Mouse (Mus musculus): ENCODE measurements around the gene Ezr.
A peak's percentile ranks its signal among the peaks of the same experiment; 100 is the strongest.

Gene Ezr

DNA sequence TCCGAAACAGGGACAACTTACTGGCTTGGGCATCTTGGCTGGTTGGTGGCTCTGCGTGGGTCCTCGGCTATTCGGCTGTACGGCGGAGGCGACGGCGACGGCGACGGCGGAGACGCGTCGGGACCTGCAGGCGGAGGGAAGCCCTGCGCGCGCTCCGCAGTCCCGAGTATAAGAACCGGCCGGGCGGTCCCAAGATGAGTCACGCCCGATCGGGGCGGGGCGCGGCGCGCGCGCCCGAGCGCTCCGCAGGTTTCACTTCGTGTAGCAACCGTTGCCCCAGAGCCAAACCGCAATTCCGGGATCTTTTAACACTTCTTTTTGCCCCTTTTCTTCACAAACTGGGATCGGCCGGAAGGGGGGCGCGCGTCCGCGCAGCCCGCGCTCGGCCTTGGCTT, at the start of gene Ezr:
Ezr (minus strand) TSS at position 174 of the 395 bp plus-strand sequence.
- peak; percentile 92 to 96 for DNase-seq (ENCODE audit: inconsistent age in 2 of 2, low spot score in 1 of 2)

DNA sequence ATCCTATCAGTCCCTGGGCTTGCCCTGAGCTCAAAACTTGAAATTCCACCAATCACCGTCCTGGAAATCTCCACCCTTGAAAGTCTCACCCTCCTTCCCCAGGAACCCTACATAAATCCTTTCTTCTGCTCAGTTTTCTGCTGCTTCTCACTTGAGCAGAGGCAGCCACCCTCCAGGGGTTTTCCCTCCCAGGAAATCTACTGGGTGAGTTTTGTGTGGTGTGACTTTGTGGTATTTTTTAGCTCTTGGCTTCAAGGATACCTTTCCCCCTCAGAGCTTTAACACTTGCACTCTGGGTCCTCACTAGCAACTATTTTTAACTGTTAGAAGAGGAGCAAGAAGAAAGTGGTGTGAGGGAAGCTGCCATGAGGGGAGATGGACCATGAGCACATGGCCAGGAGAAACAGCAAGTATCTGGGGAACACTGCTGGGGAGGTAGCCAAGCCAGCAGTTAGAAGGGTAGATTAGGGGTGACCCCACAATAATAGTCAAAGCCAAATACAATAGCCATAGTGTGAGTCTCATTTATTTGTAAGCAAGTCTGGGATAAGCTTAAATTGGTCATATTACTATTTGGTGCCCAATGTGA, 47.5 kb upstream of the Ezr start:
- no peak for DNase-seq (ENCODE audit: inconsistent age in 2 of 2, low spot score in 1 of 2)

DNA sequence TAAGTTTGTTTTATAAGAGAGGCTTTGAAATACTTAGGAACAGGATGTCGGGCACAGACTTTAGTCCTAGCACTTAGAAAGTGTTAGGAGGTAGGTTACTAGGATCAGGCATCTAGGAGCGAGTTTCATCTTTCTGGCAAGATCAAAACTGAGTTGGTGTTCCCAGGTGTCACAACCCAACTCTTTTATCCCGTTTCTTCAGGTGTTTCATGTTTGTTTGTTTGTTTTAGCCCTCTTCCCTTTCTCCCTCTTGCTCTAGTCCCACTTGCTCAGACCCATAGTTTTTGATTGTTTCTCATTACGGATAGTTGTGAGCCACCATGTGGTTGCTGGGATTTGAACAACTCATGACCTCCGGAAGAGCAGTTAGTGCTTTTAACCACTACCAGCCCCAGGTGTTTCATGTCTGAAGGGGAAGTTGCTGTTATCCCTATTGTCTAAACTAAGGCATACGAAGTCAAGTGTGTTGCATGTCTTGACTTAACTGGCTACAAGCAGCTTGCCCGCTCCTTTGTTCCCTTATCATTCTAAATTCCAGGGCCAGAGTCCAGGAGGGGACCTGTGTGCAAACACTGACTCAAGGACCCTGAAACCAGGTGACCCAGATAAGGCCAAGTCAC, 46.1 kb upstream of the Ezr start:
- DNase-seq (ENCODE audit: inconsistent age in 2 of 2, low spot score in 1 of 2): no peak

DNA sequence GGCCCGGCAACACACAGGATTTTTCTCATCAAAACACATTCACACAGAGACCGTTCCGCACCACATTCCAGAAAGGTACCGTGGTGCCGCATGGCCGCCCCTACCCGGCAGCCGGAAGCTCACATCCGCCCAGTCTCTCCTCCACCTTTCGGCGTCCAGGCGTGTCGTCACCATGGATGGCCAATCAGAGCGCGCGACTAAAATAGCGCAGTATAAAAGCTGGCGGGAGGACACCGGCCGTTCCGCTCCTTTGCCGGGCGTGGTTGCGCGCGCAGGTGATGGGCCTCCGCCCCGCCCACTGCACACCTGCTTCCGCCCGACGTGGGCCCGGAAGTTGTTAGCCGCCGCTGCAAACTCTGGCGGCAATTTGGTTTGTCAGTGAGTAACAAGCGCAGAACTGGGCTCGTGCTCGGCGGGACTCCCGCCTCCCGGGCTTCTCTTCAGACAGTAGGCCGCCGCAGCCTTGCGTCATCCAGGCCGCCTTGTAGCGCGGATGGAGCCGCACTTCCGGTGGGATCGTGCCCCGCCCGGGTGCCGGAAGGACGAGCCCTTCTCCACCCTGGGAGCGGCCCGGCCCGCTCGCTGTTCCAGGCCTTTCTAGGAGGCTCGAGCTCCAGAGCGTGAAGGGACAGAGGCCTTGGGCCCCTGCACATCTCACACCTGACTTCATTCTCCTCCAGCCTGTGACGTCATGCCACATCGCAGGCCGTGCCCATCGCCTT, 45.3 kb upstream of the Ezr start:
- DNase-seq (ENCODE audit: inconsistent age in 2 of 2, low spot score in 1 of 2): peak; percentile 94 to 97

DNA sequence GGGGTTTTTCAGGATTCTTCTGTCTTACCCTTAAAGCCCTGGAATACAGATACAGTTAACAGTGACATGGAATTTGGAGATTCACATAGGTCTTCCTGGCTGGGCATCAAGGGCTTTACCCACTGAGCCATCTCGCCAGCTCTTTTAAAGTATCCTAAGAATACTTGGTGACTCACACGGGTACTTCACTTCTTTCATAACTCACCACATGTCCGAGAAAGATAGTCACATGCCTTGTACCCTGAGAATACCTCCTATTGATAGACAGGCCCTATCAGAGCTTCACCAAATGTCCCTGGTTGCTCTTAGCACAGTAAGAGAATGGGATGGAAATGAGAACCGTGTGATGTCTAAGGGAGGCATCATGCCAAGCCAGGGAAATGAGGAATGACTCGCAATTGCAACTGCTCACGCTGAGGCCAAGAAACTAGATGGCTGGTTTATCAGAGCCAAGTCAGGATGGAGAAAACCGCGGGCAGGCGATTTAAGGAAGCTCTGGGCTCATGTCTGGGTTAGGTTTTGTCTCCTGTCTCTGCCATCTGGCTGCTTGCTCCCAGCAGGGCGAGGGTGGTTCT, 44.7 kb upstream of the Ezr start:
- no peak for DNase-seq (ENCODE audit: inconsistent age in 2 of 2, low spot score in 1 of 2)

DNA sequence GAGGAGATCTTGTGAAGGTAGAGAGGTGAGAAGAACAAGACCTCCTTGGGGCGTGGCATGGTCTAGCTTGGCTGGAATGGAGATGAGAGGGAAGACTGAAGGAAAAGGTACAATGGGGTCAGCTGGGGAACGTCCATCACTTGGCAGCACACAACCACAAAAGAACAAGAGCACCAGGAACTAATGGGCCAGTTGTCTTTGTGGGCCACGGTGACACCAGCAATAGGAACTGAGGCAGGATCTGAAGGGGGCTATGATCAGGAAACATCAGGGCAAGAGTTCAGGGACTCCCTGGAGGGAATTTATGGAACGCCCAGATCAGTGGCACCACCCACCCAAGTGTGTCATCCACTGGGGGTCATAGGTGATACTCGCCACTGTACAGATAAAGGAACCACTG, 34.2 kb upstream of the Ezr start:
- no peak for DNase-seq (ENCODE audit: inconsistent age in 2 of 2, low spot score in 1 of 2)

DNA sequence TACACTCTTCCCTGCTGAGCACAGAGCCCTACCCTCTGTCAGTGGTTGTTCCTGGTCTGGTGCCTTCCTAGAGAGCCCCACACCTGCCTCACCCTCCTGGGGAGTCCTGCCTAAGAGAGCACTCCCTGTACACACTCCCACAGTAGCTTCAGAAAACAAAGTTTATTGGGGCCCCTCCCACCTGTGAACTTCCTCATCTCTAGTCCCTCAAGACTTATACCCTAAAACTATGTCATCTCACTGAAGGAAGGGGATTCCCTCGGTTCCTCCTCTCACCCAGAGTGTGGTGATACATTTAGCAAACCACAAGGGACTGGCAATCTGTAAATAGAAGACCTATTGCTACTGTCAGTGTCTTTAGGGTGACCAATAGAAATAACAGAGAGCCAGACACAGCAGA, 33.6 kb upstream of the Ezr start:
- no peak for DNase-seq (ENCODE audit: inconsistent age in 2 of 2, low spot score in 1 of 2)

DNA sequence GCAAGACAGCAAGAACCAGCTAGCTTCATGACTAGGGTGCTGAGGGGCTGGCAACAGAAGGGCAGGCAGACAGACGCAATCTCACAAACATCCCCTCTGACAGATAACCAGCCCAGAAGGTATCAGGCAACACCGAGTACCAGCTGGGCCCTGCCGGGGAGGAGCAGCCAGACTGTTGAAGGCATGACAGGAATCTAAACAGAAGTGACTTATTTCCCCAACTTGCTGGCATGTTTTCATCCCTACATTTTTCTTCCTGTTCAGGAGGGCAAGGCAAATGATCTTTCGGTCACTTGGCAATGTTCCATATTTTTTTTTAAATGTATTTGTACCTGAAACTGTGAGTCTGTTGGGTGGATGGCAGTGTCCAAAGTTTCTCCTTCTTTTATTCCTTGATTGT, 32.1 kb upstream of the Ezr start:
- no peak for DNase-seq (ENCODE audit: inconsistent age in 2 of 2, low spot score in 1 of 2)

DNA sequence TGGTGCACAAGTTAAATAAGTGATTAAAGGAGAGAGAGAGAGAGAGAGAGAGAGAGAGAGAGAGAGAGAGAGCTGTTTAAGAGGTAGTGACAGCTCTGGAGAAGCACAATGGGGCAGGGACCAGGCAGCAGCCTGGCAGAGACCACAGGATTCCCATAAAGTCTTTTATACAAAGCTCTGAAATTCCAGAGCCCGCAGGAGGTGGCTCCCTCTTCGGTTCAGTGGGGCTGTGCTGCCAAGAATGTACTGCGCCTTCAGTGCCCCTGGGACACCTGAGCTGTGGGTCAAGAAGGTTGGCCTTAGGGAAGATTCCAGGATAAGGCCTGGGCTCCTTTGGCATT, 30.2 kb upstream of the Ezr start:
- DNase-seq (ENCODE audit: inconsistent age in 2 of 2, low spot score in 1 of 2): no peak

DNA sequence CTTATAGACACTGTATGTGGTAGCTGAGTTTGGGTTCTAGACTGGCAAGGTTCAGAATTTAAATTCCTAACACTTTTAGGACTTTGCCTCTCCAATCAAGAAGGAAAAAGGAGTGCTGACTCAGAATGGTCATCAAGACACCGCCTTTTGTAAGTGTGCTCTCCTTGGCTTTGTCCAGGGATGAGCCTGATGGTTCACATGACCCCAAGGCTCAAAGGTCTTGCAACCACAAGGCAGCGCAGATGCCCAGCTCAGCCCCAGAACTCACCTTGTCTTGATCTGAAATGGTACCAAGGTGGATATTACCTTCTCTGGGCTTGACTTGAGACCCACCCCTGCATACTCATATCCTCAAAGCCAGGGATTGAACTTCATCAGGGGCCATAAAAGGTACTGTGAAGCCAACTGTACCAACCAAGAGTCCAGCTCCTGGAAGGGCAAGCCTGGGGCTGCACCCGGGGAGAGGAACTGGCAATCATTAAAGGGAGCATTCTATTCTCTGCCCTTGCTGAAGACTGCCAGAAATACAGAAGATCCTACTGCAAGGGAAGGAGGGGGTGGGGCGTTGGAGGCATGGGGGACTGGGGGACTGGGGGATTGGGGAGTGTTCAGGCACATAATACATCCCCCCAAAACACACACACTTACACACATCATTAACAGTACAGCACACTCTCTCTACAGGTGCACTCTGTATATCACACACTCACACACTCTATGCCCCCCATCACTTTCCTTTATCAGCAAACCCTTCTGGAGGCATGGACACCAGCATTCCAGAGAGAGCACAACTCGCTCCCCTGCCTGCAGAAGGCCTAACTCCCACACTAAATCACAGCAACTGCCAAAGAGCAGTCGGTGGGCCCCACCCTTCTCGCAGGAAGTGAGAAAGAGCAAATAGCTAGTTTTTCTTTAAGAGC, 29.6 kb upstream of the Ezr start:
- no peak for DNase-seq (ENCODE audit: inconsistent age in 2 of 2, low spot score in 1 of 2)

DNA sequence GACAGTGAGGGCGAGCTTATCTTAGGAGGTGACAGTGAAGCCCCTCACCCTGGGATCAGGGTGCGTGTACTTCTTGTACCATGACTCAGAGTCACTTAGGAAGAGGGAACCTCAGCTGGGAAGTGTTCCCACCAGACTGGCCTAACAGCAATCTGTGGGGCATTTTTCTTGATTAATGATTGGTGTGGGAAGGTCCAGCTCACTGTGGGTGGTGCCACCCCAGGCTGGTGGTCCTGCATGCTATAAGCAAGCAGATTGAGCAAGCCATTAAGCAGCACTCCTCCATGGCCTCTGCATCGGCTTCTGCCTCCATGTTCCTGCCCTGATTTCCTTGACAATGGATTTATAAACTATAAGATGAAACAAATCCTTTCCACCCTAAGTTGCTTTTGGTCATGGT, 26.7 kb upstream of the Ezr start:
- no peak for DNase-seq (ENCODE audit: inconsistent age in 2 of 2, low spot score in 1 of 2)

DNA sequence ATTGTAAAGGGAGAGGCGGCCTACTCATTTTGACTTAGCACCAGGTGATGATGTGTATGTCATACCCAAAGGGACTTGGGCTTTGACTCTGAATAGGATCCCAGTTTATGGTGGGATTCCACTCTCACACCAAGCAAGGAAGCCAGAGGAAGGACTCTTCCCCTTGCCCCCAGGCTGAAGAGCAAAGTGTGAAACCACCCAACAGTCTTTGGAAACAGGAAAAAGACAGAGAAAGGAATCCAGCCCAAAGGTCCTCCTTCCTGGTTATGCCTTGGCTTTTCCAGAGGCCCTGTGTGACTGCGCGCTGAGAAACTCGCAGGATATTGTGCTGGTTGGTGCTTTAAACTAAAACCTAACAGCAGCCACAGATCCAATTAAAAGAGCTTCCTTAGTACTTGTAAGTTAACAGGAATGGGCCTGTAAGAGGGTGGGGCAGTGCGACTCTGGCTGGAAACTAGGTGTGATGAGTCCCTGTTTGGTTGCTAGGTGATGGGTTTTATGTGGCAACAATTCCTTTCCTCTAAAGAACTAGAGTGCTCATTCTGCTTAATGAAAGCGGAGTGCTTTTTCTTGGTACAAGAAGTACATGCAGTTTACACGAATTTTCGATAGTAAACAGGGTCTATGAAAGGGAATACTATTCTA, 26.1 kb upstream of the Ezr start:
- DNase-seq (ENCODE audit: inconsistent age in 2 of 2, low spot score in 1 of 2): no peak

DNA sequence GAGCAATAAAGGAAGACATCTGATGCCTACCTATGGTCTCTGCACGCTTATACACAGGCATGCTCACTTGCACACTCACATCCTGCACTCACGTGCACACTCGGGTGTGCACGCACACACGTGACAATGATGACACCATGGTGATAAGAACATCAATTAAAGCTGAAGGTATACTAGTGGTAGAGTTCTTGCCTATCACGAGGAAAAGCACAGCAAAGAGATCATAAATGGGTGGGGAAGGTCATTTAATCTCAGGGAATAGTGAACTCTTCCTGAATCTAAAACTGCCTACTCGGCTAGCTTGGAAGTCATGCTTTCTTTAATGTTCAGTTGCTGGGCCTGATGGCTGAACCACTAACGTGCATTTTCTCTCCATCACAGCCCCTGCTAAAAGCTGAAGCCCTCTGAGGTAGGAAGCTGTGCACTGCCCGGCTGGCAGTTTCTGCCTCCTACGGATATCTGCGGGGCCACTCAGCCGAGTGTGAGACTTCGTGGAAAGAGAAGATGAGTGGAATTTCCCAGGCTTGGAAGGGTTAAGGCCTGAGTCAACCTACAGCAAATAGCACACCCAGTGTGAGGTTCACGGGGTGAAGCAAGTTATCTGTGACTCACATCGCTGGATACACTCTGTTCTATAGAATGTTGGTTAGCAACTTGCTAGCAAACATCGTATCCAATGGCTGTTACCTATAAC, 25.4 kb upstream of the Ezr start:
- no peak for DNase-seq (ENCODE audit: inconsistent age in 2 of 2, low spot score in 1 of 2)

DNA sequence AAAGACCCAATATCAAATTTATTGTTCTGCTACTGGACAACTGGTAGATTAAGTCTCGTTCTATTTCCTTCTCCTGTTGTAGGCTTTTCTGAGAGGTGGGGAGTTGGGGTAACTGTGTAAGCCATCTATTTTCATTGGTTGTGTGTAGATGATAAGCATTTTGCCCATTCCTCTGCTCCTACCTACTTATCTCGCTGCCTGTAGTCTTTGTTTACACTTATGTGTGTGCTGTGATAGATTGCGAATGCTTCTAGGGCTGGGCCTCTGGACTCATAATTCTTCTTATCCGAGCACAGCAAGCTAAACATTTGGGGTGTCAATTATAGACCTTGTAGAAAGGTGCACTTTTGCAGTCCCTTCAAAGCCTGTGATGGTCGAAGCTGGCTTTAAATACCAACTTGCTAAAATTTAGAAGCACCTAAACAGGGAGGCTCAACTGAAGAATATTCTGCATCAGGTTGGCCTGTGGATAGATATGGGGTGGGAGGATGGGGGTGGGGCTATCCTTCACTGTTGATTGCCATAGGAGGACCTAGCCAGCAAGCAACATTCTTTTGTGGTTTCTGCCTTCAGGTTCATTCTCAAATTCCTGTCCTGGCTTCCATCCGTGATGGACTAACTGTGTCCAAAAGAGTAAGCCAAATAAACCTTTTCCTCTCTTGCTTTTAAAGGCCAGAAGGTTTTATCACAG, 22.4 kb upstream of the Ezr start:
- DNase-seq (ENCODE audit: inconsistent age in 2 of 2, low spot score in 1 of 2): no peak

DNA sequence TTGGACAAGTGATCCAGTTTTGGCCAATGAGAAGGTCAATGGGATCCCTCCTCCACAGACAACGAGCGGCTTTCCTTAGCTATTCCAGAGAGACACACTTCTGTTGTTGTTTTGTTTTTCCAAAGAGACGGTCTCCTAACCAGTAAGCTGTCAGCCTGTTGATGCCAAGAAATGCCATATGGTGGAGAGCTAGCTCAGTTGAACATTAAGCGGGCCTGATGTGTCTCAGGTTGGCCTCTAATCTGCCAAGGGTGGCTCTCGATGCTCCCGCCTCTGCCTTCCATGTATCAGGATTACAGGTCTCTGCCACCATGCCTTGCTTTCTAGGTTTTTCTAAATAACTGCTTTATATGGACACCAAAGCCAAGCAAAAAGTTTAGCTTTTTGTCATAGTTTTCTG, 21.5 kb upstream of the Ezr start:
- no peak for DNase-seq (ENCODE audit: inconsistent age in 2 of 2, low spot score in 1 of 2)

DNA sequence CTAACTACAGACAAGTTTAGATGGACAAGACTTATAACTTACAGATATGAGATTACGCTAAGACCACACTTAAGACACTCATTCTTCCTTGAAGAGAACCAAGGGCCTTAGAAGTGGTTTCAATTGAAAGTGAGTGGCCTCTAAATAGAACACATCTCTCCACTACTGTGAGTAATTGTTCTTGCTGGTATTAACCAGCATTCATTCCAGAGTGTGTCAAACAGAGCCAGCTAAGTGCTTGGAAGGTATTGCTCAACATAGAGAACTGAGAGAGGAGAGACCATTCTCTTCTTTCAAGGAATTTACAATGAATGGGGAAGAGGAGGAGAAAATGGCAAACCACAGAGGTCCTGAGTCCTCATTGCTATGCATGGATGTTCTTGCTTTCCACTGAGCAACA, 21.0 kb upstream of the Ezr start:
- DNase-seq (ENCODE audit: inconsistent age in 2 of 2, low spot score in 1 of 2): no peak

DNA sequence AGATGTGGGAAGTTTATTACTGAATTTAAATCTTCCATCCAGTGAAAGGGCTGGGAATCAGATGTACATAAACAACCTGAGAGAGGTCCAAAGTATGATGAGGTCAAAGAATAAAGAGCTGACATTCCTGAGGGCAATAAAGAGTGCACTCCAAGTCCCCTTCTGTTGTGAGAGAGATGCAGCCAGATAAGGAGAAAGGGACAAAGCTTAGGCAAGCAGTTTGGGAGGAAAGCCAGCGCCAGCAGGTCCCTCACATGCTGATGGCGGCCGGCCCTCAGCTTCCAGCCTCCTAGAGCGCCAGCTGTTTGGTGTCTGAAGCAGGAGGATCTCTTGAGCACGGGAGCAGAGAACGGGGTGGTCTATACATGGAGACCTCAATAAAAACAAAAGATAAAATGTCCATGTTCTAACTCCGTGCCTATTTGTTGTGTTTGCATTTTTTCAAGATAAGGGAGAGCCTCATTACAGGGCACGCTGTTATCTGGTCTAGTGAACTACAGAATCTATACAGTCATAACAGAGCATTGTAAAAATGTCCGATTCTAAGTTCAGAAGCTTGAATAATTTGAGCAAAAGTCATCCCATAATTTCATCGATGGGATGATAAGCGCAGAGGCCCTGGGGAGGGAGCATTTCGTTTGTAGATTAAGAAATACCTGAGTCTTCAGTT, 15.9 kb upstream of the Ezr start:
- no peak for DNase-seq (ENCODE audit: inconsistent age in 2 of 2, low spot score in 1 of 2)

DNA sequence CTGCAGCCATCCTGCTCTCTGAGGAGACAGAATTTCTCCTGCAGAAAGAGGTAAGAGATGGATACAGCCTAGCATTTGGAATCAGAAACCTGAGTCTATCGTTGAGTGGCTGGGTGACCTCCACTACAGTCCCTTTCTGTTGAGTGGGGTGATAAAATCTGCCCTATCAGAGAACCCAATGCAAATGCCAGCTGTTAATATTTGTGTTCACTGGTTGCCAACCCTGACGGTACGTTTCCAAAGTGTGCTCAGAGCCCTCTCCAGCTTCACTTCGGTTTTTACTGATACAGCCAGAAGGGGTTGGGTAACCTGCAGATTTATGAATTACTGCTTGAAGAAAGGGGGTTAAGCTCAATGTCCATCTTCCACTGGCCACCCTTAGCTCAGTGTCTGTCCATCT, 14.9 kb upstream of the Ezr start:
- no peak for DNase-seq (ENCODE audit: inconsistent age in 2 of 2, low spot score in 1 of 2)

DNA sequence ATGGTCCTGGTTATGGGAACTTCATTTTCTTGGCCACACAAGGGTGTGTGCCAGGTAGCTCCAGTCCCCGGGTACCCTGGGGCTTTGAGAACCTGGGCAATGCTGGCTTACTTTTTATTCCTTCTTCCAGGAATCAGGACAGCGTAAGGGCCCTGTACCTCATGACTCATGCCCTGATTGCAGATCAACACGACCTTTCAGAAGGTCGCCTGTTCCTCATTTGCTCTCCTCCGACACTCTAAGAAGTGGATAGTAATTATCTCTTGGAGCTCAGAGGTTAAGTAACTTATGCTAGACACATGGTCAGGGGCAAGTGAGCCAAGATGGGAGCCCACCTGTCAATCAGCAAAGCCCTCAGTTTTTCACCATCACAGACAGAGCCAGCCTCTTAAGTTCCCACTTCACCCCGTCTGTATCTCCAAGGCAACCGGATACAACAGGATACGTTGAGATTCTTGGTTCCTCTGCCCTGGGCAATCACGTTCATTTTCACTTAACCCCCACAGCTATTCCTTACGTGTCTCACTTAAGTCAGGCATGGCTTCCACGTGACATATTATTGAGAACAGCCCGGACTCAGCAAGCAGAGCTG, 11.7 kb upstream of the Ezr start:
- DNase-seq (ENCODE audit: inconsistent age in 2 of 2, low spot score in 1 of 2): peak; percentile 50 to 85
